Mouse (Mus musculus) bone marrow macrophage, adult 2 months (primary cell): ENCODE data around the gene Olfr1426.

Experiments
- CTCF ChIP-seq: IDR thresholded peaks from 2 replicates; pipeline ENCODE4 v1.5.1; 2012; ENCODE audit warnings: low read depth, mild to moderate bottlenecking, low read length, moderate library complexity
- POLR2A ChIP-seq: IDR thresholded peaks from 2 replicates; pipeline ENCODE4 v1.6.1; 2012; ENCODE audit warnings: mild to moderate bottlenecking, low read depth, low read length, borderline replicate concordance

GRCm38 (mm10) chr19:12123103-12123502, 31.3 kb upstream of the Olfr1426 start, which contains the start of gene Olfr76:
- TF ChIP-seq POLR2A (no peak), CTCF (no peak)
